Mouse (Mus musculus) macrophage (primary cell): Measurements from ENCODE around the gene Foxp1. TPM values are rescaled to one million over a fixed set of nuclear protein-coding genes. Genes with fewer than 3 reads are reported as not detected.

Experiments
- H3K27ac ChIP-seq: fragments of 350-480 bp; formaldehyde crosslinking; 2 replicates; pipeline ENCODE4 v1.9.0; 2021
- H3K36me3 ChIP-seq: fragments of 350-480 bp; formaldehyde crosslinking; 2 replicates; pipeline ENCODE4 v1.9.0; 2021; ENCODE audit errors: inconsistent target
- H3K4me3 ChIP-seq: fragments of 350-480 bp; formaldehyde crosslinking; 2 replicates; pipeline ENCODE4 v1.9.0; 2021; ENCODE audit errors: inconsistent target
- H3K79me2 ChIP-seq: fragments of 350-480 bp; formaldehyde crosslinking; 2 replicates; pipeline ENCODE4 v1.9.0; 2021; ENCODE audit errors: inconsistent target
- WGBS: methylation state at CpG from one replicate; pipeline ENCODE4 v1.1.7; 2026; ENCODE audit warnings: inconsistent platforms; ENCODE audit not compliant: missing documents; 5-methylcytosine and 5-hydroxymethylcytosine counted together
- polyA plus RNA-seq: library from polyadenylated mRNA; stranded (reverse); fragments of 250-400 nt; gene quantifications from 3 replicates; pipeline ENCODE4 v1.2.4, GENCODE M21; 2018; ENCODE audit warnings: inconsistent platforms

Foxp1 gene
- polyA plus RNA-seq, 1 experiment from 2014 or later = 38.9 TPM

DNA sequence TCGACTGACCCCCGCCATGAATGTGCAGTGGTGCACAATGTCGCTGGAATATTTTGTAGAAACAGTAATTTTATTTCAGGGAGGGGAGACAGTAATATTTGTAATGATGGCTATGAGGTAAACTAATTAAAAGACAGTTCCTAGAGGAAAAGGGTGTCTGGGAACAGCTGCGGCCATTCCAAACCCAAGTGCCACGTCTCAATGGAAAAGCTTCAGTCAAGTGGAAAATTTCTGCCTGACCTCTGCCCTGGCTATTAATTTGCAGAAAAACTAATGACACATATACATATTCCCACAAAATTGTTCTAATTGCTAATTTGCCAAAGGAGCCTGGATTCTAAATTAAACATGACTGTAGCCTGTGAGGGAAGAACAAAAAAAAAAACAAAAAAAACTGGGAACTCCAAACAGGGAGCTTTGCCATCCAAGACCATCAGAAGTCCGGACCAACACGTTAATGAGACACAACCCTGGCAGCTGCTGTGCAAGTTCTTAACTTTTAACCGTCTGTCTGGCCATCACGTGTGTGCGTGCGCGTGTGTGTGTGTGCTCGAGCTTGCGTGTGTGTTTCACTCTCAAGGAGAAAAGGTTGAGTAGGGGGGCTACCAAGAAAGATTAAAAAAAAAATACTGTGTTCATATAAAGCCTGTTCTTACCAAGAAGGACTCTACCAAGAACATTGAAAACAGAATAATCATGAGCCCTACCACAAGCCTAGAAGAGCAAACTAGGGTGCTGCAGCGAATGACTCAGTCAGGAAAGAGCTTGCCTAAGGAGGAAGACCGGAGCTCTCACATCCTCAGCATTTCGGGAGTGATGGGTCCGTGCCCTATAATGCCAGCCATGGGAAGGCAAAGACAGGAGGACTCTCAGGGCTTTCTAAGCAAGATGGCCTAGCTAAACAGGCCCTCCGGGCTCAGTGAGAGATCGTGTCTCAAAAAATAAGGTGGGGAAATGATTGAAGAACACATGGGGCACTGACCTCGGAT lies 574.1 kb downstream of the Foxp1 start:
- WGBS = 93% methylated on average over 21 of the region's 21 CpGs
- Histone ChIP-seq H3K27ac (no peak overlapping the region), H3K36me3 (peaks cover 43% of the 10 kb centered on the region)

GRCm38 (mm10) chr6:98947486-98948152 lies 574.9 kb downstream of the Foxp1 start:
- peaks cover 37% of the 10 kb centered on the region for H3K36me3 ChIP-seq
- WGBS = 95% methylated on average over 11 of the region's 11 CpGs

More for the DNA sequence above, 574.1 kb downstream of the Foxp1 start:
- H3K79me2 ChIP-seq = no peaks in the 10 kb centered on the region
- no peak overlapping the region for H3K4me3 ChIP-seq

DNA sequence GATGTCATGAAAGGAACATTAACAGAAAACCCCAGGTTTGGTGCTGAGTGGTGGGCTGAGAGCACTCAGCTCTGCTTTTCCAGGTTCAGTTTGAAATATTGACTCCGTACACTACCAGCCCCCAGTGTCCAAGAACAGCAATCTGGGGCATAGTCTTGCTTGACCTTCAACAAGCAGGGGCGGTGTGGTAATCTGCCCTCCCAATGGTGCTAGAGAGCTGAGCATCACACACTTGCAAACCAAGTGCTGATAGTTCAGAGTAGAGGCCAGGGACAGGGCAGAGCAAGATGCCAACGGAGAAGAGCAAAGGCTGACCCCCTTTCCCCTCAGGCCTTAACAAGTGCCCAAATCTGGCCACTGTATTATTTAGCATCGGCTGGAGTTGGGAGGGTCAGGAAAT lies 575.8 kb downstream of the Foxp1 start:
- H3K36me3 ChIP-seq = peaks cover 37% of the 10 kb centered on the region
- H3K27ac ChIP-seq = no peak overlapping the region
- no peak overlapping the region for H3K4me3 ChIP-seq
- WGBS = 93% methylated on average over 3 of the region's 4 CpGs
- H3K79me2 ChIP-seq = no peaks in the 10 kb centered on the region

More at GRCm38 (mm10) chr6:98947486-98948152, 574.9 kb downstream of the Foxp1 start:
- Histone ChIP-seq H3K79me2 (no peaks in the 10 kb centered on the region), H3K27ac (no peak overlapping the region), H3K4me3 (no peak overlapping the region)

DNA sequence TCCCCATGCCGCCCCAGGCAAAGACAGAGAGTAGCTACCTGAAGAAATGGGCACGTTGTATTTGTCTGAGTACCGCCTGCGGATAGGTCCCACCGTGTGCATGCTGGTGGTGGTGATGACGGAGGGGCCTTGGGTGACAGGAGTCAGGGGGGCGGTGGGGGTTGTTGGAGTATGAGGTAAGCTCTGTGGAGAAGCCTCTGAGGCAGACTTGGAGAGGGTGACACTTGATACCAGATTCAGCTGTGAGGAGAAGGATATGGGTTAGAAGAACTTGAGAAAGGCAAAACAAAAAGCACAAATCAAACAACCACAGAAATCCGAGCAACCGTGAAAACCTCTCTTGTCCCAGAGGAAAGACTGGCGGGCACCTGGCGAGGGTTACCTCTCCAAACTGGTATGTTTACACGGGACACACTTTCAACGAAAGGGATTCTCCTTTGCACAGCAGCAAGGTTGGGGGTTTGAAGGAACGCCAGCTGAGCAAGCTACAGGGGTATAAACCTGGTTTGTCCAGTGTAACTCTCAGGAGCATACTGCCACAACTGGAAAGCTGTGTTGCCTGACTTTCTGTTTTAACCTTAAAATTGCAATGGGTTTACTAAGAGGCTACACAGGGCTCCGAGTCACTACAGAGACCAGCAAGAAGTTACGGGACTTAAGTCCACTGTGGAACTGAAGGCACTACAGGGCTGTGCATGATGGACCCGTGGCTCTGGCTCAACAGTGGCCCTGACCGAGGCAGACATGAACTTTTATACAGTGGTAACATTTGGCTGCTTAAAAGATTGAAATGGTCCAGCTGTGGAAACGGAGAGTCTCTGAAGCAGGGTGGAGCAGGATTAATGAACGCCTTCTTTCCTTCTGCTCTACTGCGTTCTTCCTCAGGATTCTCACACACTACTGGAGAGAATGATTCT lies 576.8 kb downstream of the Foxp1 start:
- H3K36me3 ChIP-seq = peaks cover 44% of the 10 kb centered on the region

GRCm38 (mm10) chr6:98938348-98938747 lies 584.2 kb downstream of the Foxp1 start:
- 95% methylated on average over 8 of the region's 8 CpGs for WGBS
- no peak overlapping the region for H3K4me3 ChIP-seq
- no peaks in the 10 kb centered on the region for H3K79me2 ChIP-seq
- no peak overlapping the region for H3K27ac ChIP-seq
- H3K36me3 ChIP-seq = peaks cover 78% of the 10 kb centered on the region

More for the DNA sequence above, 576.8 kb downstream of the Foxp1 start:
- H3K4me3 ChIP-seq = no peak overlapping the region
- WGBS = 96% methylated on average over 20 of the region's 21 CpGs
- no peaks in the 10 kb centered on the region for H3K79me2 ChIP-seq
- no peak overlapping the region for H3K27ac ChIP-seq

- Histone ChIP-seq H3K4me3 (no peak overlapping the region), H3K79me2 (no peaks in the 10 kb centered on the region), H3K36me3 (peaks cover 81% of the 10 kb centered on the region), H3K27ac (no peak overlapping the region)
- WGBS = 97% methylated on average over 11 of the region's 11 CpGs
These were observed 585.0 kb downstream of the Foxp1 start for GRCm38 (mm10) chr6:98937513-98937912.

- H3K27ac ChIP-seq = no peak overlapping the region
- peaks cover 82% of the 10 kb centered on the region for H3K36me3 ChIP-seq
- no peak overlapping the region for H3K4me3 ChIP-seq
- no peaks in the 10 kb centered on the region for H3K79me2 ChIP-seq
- 95% methylated on average over 3 of the region's 3 CpGs for WGBS
These were observed 586.1 kb downstream of the Foxp1 start for GRCm38 (mm10) chr6:98936377-98936776.

DNA sequence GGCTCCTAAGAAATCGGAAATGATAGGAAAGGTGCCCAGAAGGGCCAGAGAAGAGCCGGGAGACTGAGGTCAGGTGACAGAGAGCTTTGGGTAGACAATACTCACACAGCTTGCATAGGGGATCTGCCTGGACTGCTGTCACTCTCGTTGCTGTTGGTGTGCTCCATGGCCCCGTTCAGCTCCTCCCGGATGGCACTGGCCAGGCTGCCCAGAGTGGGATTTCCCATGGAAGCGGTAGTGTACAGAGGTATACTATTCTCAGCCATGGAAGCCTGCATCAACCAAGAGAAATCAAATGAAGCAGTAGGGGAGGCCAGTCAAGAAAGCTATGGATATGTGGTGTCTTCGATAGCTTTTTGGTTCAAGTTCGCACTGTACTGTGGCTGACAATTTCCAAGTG lies 587.4 kb downstream of the Foxp1 start:
- 95% methylated on average over 8 of the region's 8 CpGs for WGBS
- no peak overlapping the region for H3K27ac ChIP-seq
- peaks cover 83% of the 10 kb centered on the region for H3K36me3 ChIP-seq
- H3K79me2 ChIP-seq = no peaks in the 10 kb centered on the region
- no peak overlapping the region for H3K4me3 ChIP-seq

DNA sequence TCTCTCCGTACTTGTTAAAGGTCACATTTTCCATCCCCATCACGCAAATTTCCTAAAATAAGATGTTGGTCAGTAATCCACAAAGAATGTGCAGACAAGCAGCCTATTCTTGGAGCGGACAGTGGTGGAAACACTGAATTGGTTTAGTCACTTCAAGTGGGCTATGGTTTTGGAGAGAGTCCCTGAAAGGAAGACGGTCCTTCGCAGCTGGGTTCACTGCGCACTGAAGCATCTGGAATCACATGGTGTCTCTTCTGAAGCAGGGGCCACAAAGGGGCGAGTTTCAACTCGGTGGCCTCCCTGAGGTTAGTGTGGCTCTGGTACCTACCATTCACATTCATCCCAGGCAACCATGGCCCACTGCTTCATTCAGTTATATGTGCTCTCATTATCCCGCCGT lies 588.1 kb downstream of the Foxp1 start:
- no peak overlapping the region for H3K27ac ChIP-seq
- peaks cover 83% of the 10 kb centered on the region for H3K36me3 ChIP-seq
- H3K4me3 ChIP-seq = no peak overlapping the region
- 96% methylated on average over 10 of the region's 10 CpGs for WGBS
- no peaks in the 10 kb centered on the region for H3K79me2 ChIP-seq

- H3K36me3 ChIP-seq = peaks cover 83% of the 10 kb centered on the region
- WGBS = 97% methylated on average over 18 of the region's 18 CpGs
- H3K4me3 ChIP-seq = no peak overlapping the region
- H3K79me2 ChIP-seq = no peaks in the 10 kb centered on the region
- H3K27ac ChIP-seq = no peak overlapping the region
These were observed 589.3 kb downstream of the Foxp1 start for GRCm38 (mm10) chr6:98933135-98933724.

- WGBS = 93% methylated on average over 8 of the region's 8 CpGs
- H3K36me3 ChIP-seq = peaks cover 76% of the 10 kb centered on the region
These were observed 590.5 kb downstream of the Foxp1 start for GRCm38 (mm10) chr6:98931881-98932540.

GRCm38 (mm10) chr6:98930652-98931300 lies 591.7 kb downstream of the Foxp1 start:
- H3K79me2 ChIP-seq = no peaks in the 10 kb centered on the region
- H3K4me3 ChIP-seq = no peak overlapping the region
- no peak overlapping the region for H3K27ac ChIP-seq
- 96% methylated on average over 15 of the region's 15 CpGs for WGBS
- peaks cover 65% of the 10 kb centered on the region for H3K36me3 ChIP-seq

More at GRCm38 (mm10) chr6:98931881-98932540, 590.5 kb downstream of the Foxp1 start:
- Histone ChIP-seq H3K79me2 (no peaks in the 10 kb centered on the region), H3K4me3 (no peak overlapping the region), H3K27ac (no peak overlapping the region)

- Histone ChIP-seq H3K4me3 (no peak overlapping the region), H3K36me3 (peaks cover 47% of the 10 kb centered on the region; the same call in 1 of the 2 replicates), H3K27ac (no peak overlapping the region), H3K79me2 (no peaks in the 10 kb centered on the region)
- 98% methylated on average over 8 of the region's 8 CpGs for WGBS
These were observed 594.2 kb downstream of the Foxp1 start for GRCm38 (mm10) chr6:98928365-98928764.
